Mouse (Mus musculus) liver, embryonic 15.5 days (tissue): ENCODE results near the gene Prr12. TPM values are rescaled to one million over a fixed set of nuclear protein-coding genes. Genes with fewer than 3 reads are reported as not detected.

ENCODE experiments used
- microRNA-seq: library from miRNA; unstranded; fragments of <30 nt; microRNA quantifications from one replicate; pipeline ENCODE4, GENCODE M21; 2016
- polyA plus RNA-seq: library from polyadenylated mRNA; unstranded; fragments of >200 nt; fragmentation: Nextera tagmentation; extraction: Ambion mirVana; gene quantifications from 2 replicates; pipeline ENCODE4 v1.2.1, GENCODE M21; 2015

Prr12 gene
- polyA plus RNA-seq, 1 experiment from 2014 or later, result 2.1 TPM

Small RNAs within 50 kb of the gene (microRNA-seq; reads per million reads assigned to microRNA genes)
- not detected for gene Mir7054

Other genes starting within 250 kb of the Prr12 start
- gene Nup62, start 236.8 kb downstream of the Prr12 start, polyA plus RNA-seq, result 48.8 and 51.2 TPM in 2 replicates
- 0.35 and 0.46 TPM in 2 replicates for gene Il4i1, start 236.5 kb downstream of the Prr12 start, polyA plus RNA-seq
- 7.5 and 9.2 TPM in 2 replicates for gene Atf5, start 236.2 kb downstream of the Prr12 start, polyA plus RNA-seq
- gene Akt1s1, start 203.9 kb downstream of the Prr12 start, polyA plus RNA-seq, result 27.7 and 32.3 TPM in 2 replicates
- 26.1 and 29.4 TPM in 2 replicates for gene Tbc1d17, start 203.8 kb downstream of the Prr12 start, polyA plus RNA-seq
- gene Pnkp, start 195.7 kb downstream of the Prr12 start, polyA plus RNA-seq, result 23.8 and 28.9 TPM in 2 replicates
- 54.1 and 59.1 TPM in 2 replicates for gene Ptov1, start 183.1 kb downstream of the Prr12 start, polyA plus RNA-seq
- 46.8 and 56.2 TPM in 2 replicates for gene Med25, start 160.2 kb downstream of the Prr12 start, polyA plus RNA-seq
- gene Fuz, start 156.8 kb downstream of the Prr12 start, polyA plus RNA-seq, result 6.7 and 6.9 TPM in 2 replicates
- 69.1 and 70.9 TPM in 2 replicates for gene Ap2a1, start 123.4 kb downstream of the Prr12 start, polyA plus RNA-seq
- gene Tsks, start 109.7 kb downstream of the Prr12 start, polyA plus RNA-seq, result 0.08 TPM in 1 of 2 replicates, not detected in the other
- gene Cpt1c, start 78.0 kb downstream of the Prr12 start, polyA plus RNA-seq, result 1.5 and 1.6 TPM in 2 replicates
- gene Prmt1, start 66.3 kb downstream of the Prr12 start, polyA plus RNA-seq, result 111 and 114 TPM in 2 replicates
- 39.4 and 47.2 TPM in 2 replicates for gene Irf3, start 55.2 kb downstream of the Prr12 start, polyA plus RNA-seq
- gene Bcl2l12, start 54.2 kb downstream of the Prr12 start, polyA plus RNA-seq, result 12.3 and 13.7 TPM in 2 replicates
- gene Scaf1, start 36.5 kb downstream of the Prr12 start, polyA plus RNA-seq, result 10.4 and 11.9 TPM in 2 replicates
- 20.8 and 23.6 TPM in 2 replicates for gene Rras, start 34.9 kb downstream of the Prr12 start, polyA plus RNA-seq
- gene Nosip, start 9.5 kb upstream of the Prr12 start, polyA plus RNA-seq, result 25.9 and 27.4 TPM in 2 replicates
- 8.5 and 9.0 TPM in 2 replicates for gene Prrg2, start 9.8 kb upstream of the Prr12 start, polyA plus RNA-seq
- 26.3 and 26.6 TPM in 2 replicates for gene Rcn3, start 39.3 kb upstream of the Prr12 start, polyA plus RNA-seq
- 43.6 and 51.2 TPM in 2 replicates for gene Fcgrt, start 51.0 kb upstream of the Prr12 start, polyA plus RNA-seq
- gene Rps11, start 71.6 kb upstream of the Prr12 start, polyA plus RNA-seq, result 673 and 768 TPM in 2 replicates
- 534 and 633 TPM in 2 replicates for gene Rpl13a, start 75.9 kb upstream of the Prr12 start, polyA plus RNA-seq
- gene Gm45713, start 83.3 kb upstream of the Prr12 start, polyA plus RNA-seq, result 0.10 TPM in 1 of 2 replicates, not detected in the other
- gene Flt3l, start 83.6 kb upstream of the Prr12 start, polyA plus RNA-seq, result 3.4 and 3.7 TPM in 2 replicates
- gene Pih1d1, start 101.4 kb upstream of the Prr12 start, polyA plus RNA-seq, result 42.2 and 46.8 TPM in 2 replicates
- 31.4 and 32.6 TPM in 2 replicates for gene Aldh16a1, start 101.7 kb upstream of the Prr12 start, polyA plus RNA-seq
- gene Slc17a7, start 111.1 kb upstream of the Prr12 start, polyA plus RNA-seq, result not detected in 2 replicates
- gene Gfy, start 126.7 kb upstream of the Prr12 start, polyA plus RNA-seq, result not detected in 2 replicates
- gene Pth2, start 128.1 kb upstream of the Prr12 start, polyA plus RNA-seq, result not detected in 2 replicates
- 0.07 and 0.13 TPM in 2 replicates for gene Ccdc155, start 152.0 kb upstream of the Prr12 start, polyA plus RNA-seq
- 2.0 and 2.4 TPM in 2 replicates for gene Dkkl1, start 159.3 kb upstream of the Prr12 start, polyA plus RNA-seq
- 6.6 and 7.0 TPM in 2 replicates for gene Tead2, start 162.9 kb upstream of the Prr12 start, polyA plus RNA-seq
- gene Cd37, start 186.2 kb upstream of the Prr12 start, polyA plus RNA-seq, result 15.1 and 16.7 TPM in 2 replicates
- gene Slc6a16, start 188.2 kb upstream of the Prr12 start, polyA plus RNA-seq, result not detected in 2 replicates
- gene Slc6a21, start 224.6 kb upstream of the Prr12 start, polyA plus RNA-seq, result not detected in 2 replicates